Mouse (Mus musculus): ENCODE measurements around the gene Galnt9. TPM values are rescaled to one million over a fixed set of nuclear protein-coding genes. Genes with fewer than 3 reads are reported as not detected.

The Galnt9 gene
- polyA plus RNA-seq, 1 experiment from 2014 or later = 19.4 TPM

DNA sequence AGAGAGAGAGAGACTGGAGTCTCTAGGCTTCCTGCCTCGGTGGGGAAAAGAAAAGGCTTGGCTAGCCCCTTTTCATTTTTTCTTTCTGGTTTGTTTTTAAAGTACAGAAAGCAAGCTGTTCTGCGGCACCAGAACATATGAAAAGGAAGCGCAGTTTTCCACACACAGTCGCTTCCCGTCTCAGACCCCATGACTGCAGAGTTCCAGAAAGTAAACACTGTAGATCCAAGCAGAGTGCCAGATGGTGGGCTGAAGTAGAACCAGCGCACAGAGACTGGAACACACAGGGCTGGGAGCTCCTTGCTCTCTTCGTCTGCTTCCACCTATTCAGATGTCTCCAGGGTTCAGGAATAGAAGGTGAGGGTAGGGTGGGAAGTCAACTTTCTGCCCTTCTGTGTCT, 22.3 kb upstream of the Galnt9 start:
- 79% methylated on average over 7 of the region's 7 CpGs for WGBS
- no peak for DNase-seq

DNA sequence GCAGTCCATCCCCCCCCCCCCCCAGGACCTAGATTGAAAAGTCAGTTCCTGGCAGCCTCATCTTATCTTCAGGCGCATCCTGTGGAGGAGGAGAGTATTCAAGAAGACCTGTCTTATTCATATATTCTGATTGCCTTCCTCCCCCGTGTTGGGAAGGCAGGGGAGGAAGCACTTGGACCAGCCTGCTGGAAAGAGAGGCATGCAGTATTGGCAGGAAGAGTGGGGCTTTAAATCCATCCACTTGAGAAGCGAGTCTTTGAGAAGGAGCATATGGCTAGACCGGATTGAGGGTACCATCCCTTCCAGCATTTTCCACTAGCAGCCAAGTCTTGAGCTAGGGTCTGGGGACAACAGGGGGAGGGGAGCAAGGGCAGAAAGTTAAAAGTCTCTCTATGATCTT, 20.9 kb upstream of the Galnt9 start:
- DNase-seq = no peak
- 79% methylated on average over 4 of the region's 4 CpGs for WGBS

More for the DNA sequence above, 22.3 kb upstream of the Galnt9 start:
- H3K4me1 ChIP-seq (ENCODE audit: control insufficient read depth, insufficient read depth, low read length) = no peaks in the 10 kb centered on the region
- H3K27ac ChIP-seq (replicated peaks; ENCODE audit: low read depth, low read length) = no peak overlapping the region
- H3K27me3 ChIP-seq (ENCODE audit: control insufficient read depth, insufficient read depth, low read length) = no peaks in the 10 kb centered on the region
- no peak overlapping the region for H3K4me3 ChIP-seq (replicated peaks; ENCODE audit: low read depth, low read length)
- no peaks in the 10 kb centered on the region for H3K9me3 ChIP-seq (ENCODE audit: control insufficient read depth, low read length)
- no peaks in the 10 kb centered on the region for H3K36me3 ChIP-seq (ENCODE audit: control insufficient read depth, insufficient read depth, low read length)
- ATAC-seq (ENCODE audit: low FRiP score, low TSS enrichment) = no peak
- H3K9ac ChIP-seq (replicated peaks; ENCODE audit: low read length) = no peak overlapping the region
- no peak overlapping the region for H3K4me2 ChIP-seq (ENCODE audit: low read length)

GRCm38 (mm10) chr5:110525701-110526100, 18.5 kb upstream of the Galnt9 start:
- ATAC-seq (ENCODE audit: low FRiP score, low TSS enrichment) = no peak
- Histone ChIP-seq H3K27me3 (ENCODE audit: control insufficient read depth, insufficient read depth, low read length) (no peaks in the 10 kb centered on the region), H3K9ac (replicated peaks; ENCODE audit: low read length) (no peak overlapping the region), H3K9me3 (ENCODE audit: control insufficient read depth, low read length) (no peaks in the 10 kb centered on the region), H3K4me1 (ENCODE audit: control insufficient read depth, insufficient read depth, low read length) (no peaks in the 10 kb centered on the region), H3K27ac (replicated peaks; ENCODE audit: low read depth, low read length) (no peak overlapping the region), H3K36me3 (ENCODE audit: control insufficient read depth, insufficient read depth, low read length) (no peaks in the 10 kb centered on the region), H3K4me2 (ENCODE audit: low read length) (no peak overlapping the region), H3K4me3 (replicated peaks; ENCODE audit: low read depth, low read length) (no peak overlapping the region)
- no peak for DNase-seq
- WGBS = 82% methylated on average over 6 of the region's 6 CpGs

More for the DNA sequence above, 20.9 kb upstream of the Galnt9 start:
- H3K36me3 ChIP-seq (ENCODE audit: control insufficient read depth, insufficient read depth, low read length) = no peaks in the 10 kb centered on the region
- no peaks in the 10 kb centered on the region for H3K27me3 ChIP-seq (ENCODE audit: control insufficient read depth, insufficient read depth, low read length)
- H3K9ac ChIP-seq (replicated peaks; ENCODE audit: low read length) = no peak overlapping the region
- ATAC-seq (ENCODE audit: low FRiP score, low TSS enrichment) = no peak
- no peak overlapping the region for H3K27ac ChIP-seq (replicated peaks; ENCODE audit: low read depth, low read length)
- no peaks in the 10 kb centered on the region for H3K9me3 ChIP-seq (ENCODE audit: control insufficient read depth, low read length)
- no peak overlapping the region for H3K4me2 ChIP-seq (ENCODE audit: low read length)
- H3K4me1 ChIP-seq (ENCODE audit: control insufficient read depth, insufficient read depth, low read length) = no peaks in the 10 kb centered on the region
- no peak overlapping the region for H3K4me3 ChIP-seq (replicated peaks; ENCODE audit: low read depth, low read length)

DNA sequence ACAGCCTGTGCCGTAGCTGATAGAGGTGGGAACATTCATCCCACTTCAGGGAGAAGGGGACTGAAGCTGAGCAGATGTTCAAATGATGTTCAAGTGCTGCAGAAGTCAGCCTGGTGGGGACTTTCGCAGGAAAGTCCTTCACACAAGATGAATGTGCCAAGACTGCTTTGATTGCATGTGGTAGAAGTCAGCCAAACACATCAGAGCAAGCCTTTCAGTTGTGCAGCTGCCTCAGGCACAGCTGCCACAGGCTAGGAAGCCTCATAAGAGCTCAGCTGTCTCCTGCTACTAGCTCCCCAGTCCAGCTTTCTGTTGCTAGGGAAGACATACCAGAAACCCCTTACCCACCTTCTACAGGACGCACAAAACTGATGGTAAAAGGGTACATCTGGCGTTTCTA, 17.6 kb upstream of the Galnt9 start:
- Histone ChIP-seq H3K4me3 (replicated peaks; ENCODE audit: low read depth, low read length) (no peak overlapping the region), H3K9ac (replicated peaks; ENCODE audit: low read length) (no peak overlapping the region), H3K27me3 (ENCODE audit: control insufficient read depth, insufficient read depth, low read length) (no peaks in the 10 kb centered on the region), H3K4me1 (ENCODE audit: control insufficient read depth, insufficient read depth, low read length) (no peaks in the 10 kb centered on the region), H3K4me2 (ENCODE audit: low read length) (no peak overlapping the region), H3K27ac (replicated peaks; ENCODE audit: low read depth, low read length) (no peak overlapping the region), H3K9me3 (ENCODE audit: control insufficient read depth, low read length) (no peaks in the 10 kb centered on the region), H3K36me3 (ENCODE audit: control insufficient read depth, insufficient read depth, low read length) (no peaks in the 10 kb centered on the region)
- 75% methylated on average over 4 of the region's 4 CpGs for WGBS
- DNase-seq (no peak), ATAC-seq (ENCODE audit: low FRiP score, low TSS enrichment) (no peak)

DNA sequence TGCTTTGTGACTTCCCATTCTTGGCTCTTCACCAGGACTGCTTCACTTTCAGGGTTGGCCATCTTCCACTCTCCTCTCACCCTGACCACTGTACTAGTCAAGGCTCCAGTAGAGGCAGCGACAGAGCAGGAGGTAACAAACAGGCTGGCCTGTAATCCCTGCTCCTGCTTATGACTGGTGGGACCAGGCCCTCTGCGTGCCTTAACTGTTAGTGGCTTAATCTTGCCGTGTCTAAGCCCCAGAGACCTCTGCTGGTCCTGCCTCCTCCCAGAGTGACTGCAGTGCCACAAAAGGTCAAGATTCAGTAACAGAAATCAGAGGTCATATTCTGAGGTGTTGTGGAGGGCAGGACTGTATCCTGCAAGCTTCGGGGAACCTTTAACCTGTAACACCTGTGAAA, 13.1 kb upstream of the Galnt9 start:
- no peaks in the 10 kb centered on the region for H3K36me3 ChIP-seq (ENCODE audit: control insufficient read depth, insufficient read depth, low read length)

GRCm38 (mm10) chr5:110534402-110534801, 9.8 kb upstream of the Galnt9 start:
- ATAC-seq (ENCODE audit: low FRiP score, low TSS enrichment) = no peak
- WGBS = 77% methylated on average over 1 of the region's 1 CpGs

More for the DNA sequence above, 13.1 kb upstream of the Galnt9 start:
- ATAC-seq (ENCODE audit: low FRiP score, low TSS enrichment) (no peak), DNase-seq (no peak)
- 56% methylated on average over 4 of the region's 4 CpGs for WGBS
- Histone ChIP-seq H3K4me2 (ENCODE audit: low read length) (no peak overlapping the region), H3K27me3 (ENCODE audit: control insufficient read depth, insufficient read depth, low read length) (no peaks in the 10 kb centered on the region), H3K4me1 (ENCODE audit: control insufficient read depth, insufficient read depth, low read length) (no peaks in the 10 kb centered on the region), H3K9me3 (ENCODE audit: control insufficient read depth, low read length) (no peaks in the 10 kb centered on the region), H3K27ac (replicated peaks; ENCODE audit: low read depth, low read length) (no peak overlapping the region), H3K9ac (replicated peaks; ENCODE audit: low read length) (no peak overlapping the region), H3K4me3 (replicated peaks; ENCODE audit: low read depth, low read length) (no peak overlapping the region)

GRCm38 (mm10) chr5:110535964-110536363, 8.2 kb upstream of the Galnt9 start:
- Histone ChIP-seq H3K27me3 (ENCODE audit: control insufficient read depth, insufficient read depth, low read length) (no peaks in the 10 kb centered on the region), H3K9me3 (ENCODE audit: control insufficient read depth, low read length) (no peaks in the 10 kb centered on the region), H3K9ac (replicated peaks; ENCODE audit: low read length) (no peak overlapping the region), H3K4me1 (ENCODE audit: control insufficient read depth, insufficient read depth, low read length) (no peaks in the 10 kb centered on the region), H3K4me2 (ENCODE audit: low read length) (no peak overlapping the region), H3K4me3 (replicated peaks; ENCODE audit: low read depth, low read length) (no peak overlapping the region), H3K27ac (replicated peaks; ENCODE audit: low read depth, low read length) (no peak overlapping the region), H3K36me3 (ENCODE audit: control insufficient read depth, insufficient read depth, low read length) (no peaks in the 10 kb centered on the region)
- DNase-seq (no peak), ATAC-seq (ENCODE audit: low FRiP score, low TSS enrichment) (no peak)
- WGBS = 86% methylated on average over 8 of the region's 8 CpGs

More at GRCm38 (mm10) chr5:110534402-110534801, 9.8 kb upstream of the Galnt9 start:
- H3K4me2 ChIP-seq (ENCODE audit: low read length) = no peak overlapping the region
- no peaks in the 10 kb centered on the region for H3K9me3 ChIP-seq (ENCODE audit: control insufficient read depth, low read length)
- no peaks in the 10 kb centered on the region for H3K4me1 ChIP-seq (ENCODE audit: control insufficient read depth, insufficient read depth, low read length)
- H3K27ac ChIP-seq (replicated peaks; ENCODE audit: low read depth, low read length) = no peak overlapping the region
- H3K9ac ChIP-seq (replicated peaks; ENCODE audit: low read length) = no peak overlapping the region
- H3K4me3 ChIP-seq (replicated peaks; ENCODE audit: low read depth, low read length) = no peak overlapping the region
- no peak for DNase-seq
- no peaks in the 10 kb centered on the region for H3K27me3 ChIP-seq (ENCODE audit: control insufficient read depth, insufficient read depth, low read length)
- no peaks in the 10 kb centered on the region for H3K36me3 ChIP-seq (ENCODE audit: control insufficient read depth, insufficient read depth, low read length)

DNA sequence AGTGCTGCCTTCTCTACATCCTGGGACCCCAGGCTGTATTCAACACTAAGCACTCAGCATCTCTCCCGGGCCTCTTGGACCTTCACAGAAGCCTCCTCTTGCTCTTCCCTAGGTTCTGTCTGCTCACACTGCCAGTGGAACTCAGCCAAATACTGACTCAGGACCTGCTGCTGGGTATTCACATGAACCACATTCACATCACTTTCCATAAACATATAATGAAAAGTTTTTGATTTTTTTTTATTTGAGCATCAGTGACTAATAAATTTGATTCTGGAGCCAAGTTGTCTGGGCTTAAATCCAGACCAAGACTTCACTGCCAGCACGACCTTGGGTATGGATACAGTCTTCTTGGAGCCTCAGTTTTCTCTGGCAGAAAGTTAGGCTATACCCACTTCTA, 3.2 kb upstream of the Galnt9 start:
- H3K4me2 ChIP-seq (ENCODE audit: low read length) = no peak overlapping the region
- no peak for DNase-seq
- ATAC-seq (ENCODE audit: low FRiP score, low TSS enrichment) = no peak
- H3K4me3 ChIP-seq (replicated peaks; ENCODE audit: low read depth, low read length) = no peak overlapping the region
- H3K27me3 ChIP-seq (ENCODE audit: control insufficient read depth, insufficient read depth, low read length) = peaks cover 26% of the 10 kb centered on the region
- no peaks in the 10 kb centered on the region for H3K9me3 ChIP-seq (ENCODE audit: control insufficient read depth, low read length)
- H3K4me1 ChIP-seq (ENCODE audit: control insufficient read depth, insufficient read depth, low read length) = 0 out of 2 replicates have a peak, but pooled peaks cover 9% of the 10 kb centered on the region
- WGBS = 58% methylated on average over 2 of the region's 2 CpGs
- no peak overlapping the region for H3K27ac ChIP-seq (replicated peaks; ENCODE audit: low read depth, low read length)
- H3K36me3 ChIP-seq (ENCODE audit: control insufficient read depth, insufficient read depth, low read length) = no peaks in the 10 kb centered on the region
- no peak overlapping the region for H3K9ac ChIP-seq (replicated peaks; ENCODE audit: low read length)

GRCm38 (mm10) chr5:110541456-110541855, 2.7 kb upstream of the Galnt9 start:
- Histone ChIP-seq H3K9ac (replicated peaks; ENCODE audit: low read length) (no peak overlapping the region), H3K27ac (replicated peaks; ENCODE audit: low read depth, low read length) (no peak overlapping the region), H3K4me2 (ENCODE audit: low read length) (no peak overlapping the region), H3K9me3 (ENCODE audit: control insufficient read depth, low read length) (no peaks in the 10 kb centered on the region), H3K4me1 (ENCODE audit: control insufficient read depth, insufficient read depth, low read length) (0 out of 2 replicates have a peak, but pooled peaks cover 9% of the 10 kb centered on the region), H3K36me3 (ENCODE audit: control insufficient read depth, insufficient read depth, low read length) (no peaks in the 10 kb centered on the region), H3K4me3 (replicated peaks; ENCODE audit: low read depth, low read length) (no peak overlapping the region), H3K27me3 (ENCODE audit: control insufficient read depth, insufficient read depth, low read length) (peaks cover 28% of the 10 kb centered on the region)
- WGBS = 80% methylated on average over 6 of the region's 6 CpGs
- no peak for DNase-seq
- ATAC-seq (ENCODE audit: low FRiP score, low TSS enrichment) = no peak

Data from midbrain, embryonic 14.5 days (tissue).